Mouse (Mus musculus) midbrain, embryonic 14.5 days (tissue): ENCODE measurements around the gene Ajm1. TPM values are rescaled to one million over a fixed set of nuclear protein-coding genes. Genes with fewer than 3 reads are reported as not detected.
"Not testable (repeated sequence)": the region's sequence is repeated elsewhere in the genome, so short reads cannot be mapped to it uniquely, and the experiment has no call there.

Source experiments
- ATAC-seq: fragments of 200-750 bp; cut with Nextera tagmentation; 2 replicates; pipeline ENCODE4 v1.8.0; 2017; ENCODE audit warnings: moderate number of reproducible peaks, moderate library complexity; ENCODE audit not compliant: low FRiP score, low TSS enrichment
- DNase-seq: peaks from one replicate; pipeline ENCODE4 v3.0.0-alpha.2; 2015
- H3K27ac ChIP-seq: fragments of 300-500 bp; sonication (generic); replicated peaks from 2 replicates; pipeline ENCODE4 v1.5.1; 2014; ENCODE audit warnings: mild to moderate bottlenecking, low read depth, low read length, moderate library complexity
- H3K27me3 ChIP-seq: fragments of 300-500 bp; sonication (generic); 2 replicates; pipeline ENCODE4 v1.6.1; 2014; ENCODE audit warnings: low read length, control low read depth, mixed read lengths; ENCODE audit not compliant: control insufficient read depth, insufficient read depth
- H3K36me3 ChIP-seq: fragments of 300-500 bp; sonication (generic); 2 replicates; pipeline ENCODE4 v1.6.1; 2014; ENCODE audit warnings: low read length, control low read depth; ENCODE audit not compliant: control insufficient read depth, insufficient read depth
- H3K4me1 ChIP-seq: fragments of 300-500 bp; sonication (generic); 2 replicates; pipeline ENCODE4 v1.6.1; 2014; ENCODE audit warnings: mild to moderate bottlenecking, antibody characterized with exemption, low read length, control low read depth; ENCODE audit not compliant: control insufficient read depth, insufficient read depth
- H3K4me2 ChIP-seq: fragments of 300-500 bp; sonication (generic); 2 replicates; pipeline ENCODE4 v1.6.1; 2014; ENCODE audit warnings: mild to moderate bottlenecking, low read length, moderate library complexity
- H3K4me3 ChIP-seq: fragments of 300-500 bp; sonication (generic); replicated peaks from 2 replicates; pipeline ENCODE4 v1.5.1; 2014; ENCODE audit warnings: low read depth, low read length
- H3K9ac ChIP-seq: fragments of 300-500 bp; sonication (generic); replicated peaks from 2 replicates; pipeline ENCODE4 v1.6.1; 2014; ENCODE audit warnings: mild to moderate bottlenecking, low read length, moderate library complexity
- H3K9me3 ChIP-seq: fragments of 300-500 bp; sonication (generic); 2 replicates; pipeline ENCODE4 v1.6.1; 2016; ENCODE audit warnings: low read length, control low read depth, mixed read lengths; ENCODE audit not compliant: control insufficient read depth
- WGBS: fragments of 180-500 bp; shearing (Covaris S2); extraction: QIAGEN DNeasy Blood & Tissue Kit; methylation state at CpG from one replicate; pipeline ENCODE4 v1.1.7; 2014; 5-methylcytosine and 5-hydroxymethylcytosine counted together
- polyA plus RNA-seq: library from polyadenylated mRNA; unstranded; fragments of >200 nt; fragmentation: Nextera tagmentation; extraction: Ambion mirVana; gene quantifications from 2 replicates; pipeline ENCODE4 v1.2.1, GENCODE M21; 2014

The Ajm1 gene
- polyA plus RNA-seq, 1 experiment from 2014 or later, result 9.2 TPM

- peaks cover 82% of the 10 kb centered on the region for H3K36me3 ChIP-seq
- H3K4me2 ChIP-seq, result no peak overlapping the region
- no peaks in the 10 kb centered on the region for H3K9me3 ChIP-seq
- H3K4me3 ChIP-seq, result no peak overlapping the region
- no peaks in the 10 kb centered on the region for H3K27me3 ChIP-seq
- whole genome bisulfite sequencing, result 85% methylated on average over 8 of the region's 8 CpGs
- H3K27ac ChIP-seq, result no peak overlapping the region
- ATAC-seq (no peak), DNase-seq (no peak)
- H3K9ac ChIP-seq, result no peak overlapping the region
- no peaks in the 10 kb centered on the region for H3K4me1 ChIP-seq
These were observed 15.8 kb downstream of the Ajm1 start for GRCm38 (mm10) chr2:25565741-25566140.

- Histone ChIP-seq H3K27me3 (no peaks in the 10 kb centered on the region), H3K4me3 (no peak overlapping the region), H3K4me2 (no peak overlapping the region), H3K36me3 (peaks cover 61% of the 10 kb centered on the region), H3K27ac (no peak overlapping the region), H3K9me3 (no peaks in the 10 kb centered on the region), H3K9ac (no peak overlapping the region), H3K4me1 (peaks cover 12% of the 10 kb centered on the region)
- DNase-seq (no peak), ATAC-seq (no peak)
- WGBS, result 87% methylated on average over 9 of the region's 9 CpGs
These were observed 19.6 kb downstream of the Ajm1 start for GRCm38 (mm10) chr2:25561946-25562345.

- Histone ChIP-seq H3K4me1 (peaks cover 15% of the 10 kb centered on the region), H3K4me3 (no peak overlapping the region), H3K4me2 (no peak overlapping the region), H3K9me3 (no peaks in the 10 kb centered on the region), H3K9ac (no peak overlapping the region), H3K27ac (no peak overlapping the region), H3K36me3 (peaks cover 58% of the 10 kb centered on the region), H3K27me3 (no peaks in the 10 kb centered on the region)
- DNase-seq, result no peak
- ATAC-seq, result no peak
- 94% methylated on average over 8 of the region's 8 CpGs for WGBS
These were observed 21.0 kb downstream of the Ajm1 start for GRCm38 (mm10) chr2:25560551-25560950.

DNA sequence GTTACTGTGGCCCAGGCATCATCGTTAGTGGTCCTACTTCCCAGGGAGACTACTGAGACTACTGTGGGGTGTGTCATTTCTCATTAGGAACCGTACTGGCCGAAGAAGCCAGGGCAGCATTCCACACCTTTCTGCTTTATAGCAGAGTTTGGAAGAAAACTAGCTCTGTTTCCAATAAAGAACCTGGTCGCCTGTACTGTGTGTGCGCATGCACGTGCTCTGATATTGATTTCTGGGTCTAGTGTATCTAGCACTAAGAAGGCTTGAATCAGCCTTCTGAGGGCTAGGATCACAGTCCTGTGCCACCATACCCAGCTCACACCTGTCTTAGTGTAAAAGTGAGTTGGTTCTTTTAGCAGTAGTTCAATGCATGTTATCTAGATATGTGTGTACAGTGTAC lies 22.8 kb downstream of the Ajm1 start:
- DNase-seq, result no peak
- peak overlapping the region; percentile 90; the same call in 1 of the 2 replicates for H3K9ac ChIP-seq
- H3K4me2 ChIP-seq, result peak overlapping the region; percentile 95
- 81% methylated on average over 6 of the region's 6 CpGs for whole genome bisulfite sequencing
- H3K27me3 ChIP-seq, result no peaks in the 10 kb centered on the region
- H3K9me3 ChIP-seq, result no peaks in the 10 kb centered on the region
- H3K27ac ChIP-seq, result no peak overlapping the region
- H3K36me3 ChIP-seq, result peaks cover 40% of the 10 kb centered on the region
- H3K4me3 ChIP-seq, result peak overlapping the region; percentile 99
- peaks cover 15% of the 10 kb centered on the region for H3K4me1 ChIP-seq
- ATAC-seq, result no peak

- no peak; the same call in 1 of the 2 replicates for ATAC-seq
- no peak for DNase-seq
- Histone ChIP-seq H3K4me3 (peak overlapping the region; percentile 99), H3K36me3 (peaks cover 32% of the 10 kb centered on the region), H3K9ac (peak overlapping the region; percentile 90), H3K27me3 (no peaks in the 10 kb centered on the region), H3K9me3 (no peaks in the 10 kb centered on the region), H3K4me1 (peaks cover 15% of the 10 kb centered on the region), H3K27ac (peak overlapping the region; percentile 77), H3K4me2 (peak overlapping the region; percentile 95)
- WGBS, result under 1% methylated on average over 24 of the region's 24 CpGs
These were observed 23.6 kb downstream of the Ajm1 start for GRCm38 (mm10) chr2:25557964-25558360.

GRCm38 (mm10) chr2:25557221-25557963 lies 24.2 kb downstream of the Ajm1 start, which contains the start of gene Edf1:
Edf1 (plus strand) TSS chr2:25557847.
- DNase-seq (peak; percentile 98), ATAC-seq (peak; percentile 98)
- Histone ChIP-seq H3K36me3 (peaks cover 26% of the 10 kb centered on the region), H3K27ac (peak within 1 kb of the TSS; percentile 81), H3K9me3 (no peaks in the 10 kb centered on the region), H3K4me3 (peak within 1 kb of the TSS; percentile 99), H3K4me2 (peak within 1 kb of the TSS; percentile 95), H3K9ac (peak within 1 kb of the TSS; percentile 90), H3K4me1 (peaks cover 15% of the 10 kb centered on the region), H3K27me3 (no peaks in the 10 kb centered on the region)
- under 1% methylated on average over 61 of the region's 61 CpGs for WGBS

DNA sequence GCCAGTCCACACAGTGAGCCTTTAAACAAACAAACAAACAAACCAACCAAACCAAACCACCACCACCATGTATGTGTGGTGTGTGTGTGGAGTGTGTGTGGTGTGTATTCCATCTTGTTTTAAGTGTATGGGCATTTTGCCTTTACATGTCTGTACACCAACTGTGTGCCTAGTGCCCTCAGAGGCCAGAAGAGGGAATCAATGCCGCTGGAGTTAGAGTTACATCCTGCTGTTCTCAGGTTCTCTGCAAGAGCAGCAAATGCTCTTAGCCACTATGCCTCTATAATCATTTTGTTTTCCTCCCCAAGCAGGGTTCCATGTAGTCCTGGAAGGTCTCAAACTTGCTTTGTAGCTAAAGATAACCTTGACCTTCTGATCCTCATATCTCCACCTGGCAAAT lies 25.3 kb downstream of the Ajm1 start:
- Histone ChIP-seq H3K9ac (no peak overlapping the region), H3K27me3 (no peaks in the 10 kb centered on the region), H3K4me2 (no peak overlapping the region), H3K36me3 (peaks cover 15% of the 10 kb centered on the region), H3K4me1 (peaks cover 15% of the 10 kb centered on the region), H3K9me3 (no peaks in the 10 kb centered on the region), H3K4me3 (no peak overlapping the region), H3K27ac (no peak overlapping the region)
- DNase-seq (no peak), ATAC-seq (no peak)
- WGBS, result 53% methylated on average over 1 of the region's 1 CpGs

DNA sequence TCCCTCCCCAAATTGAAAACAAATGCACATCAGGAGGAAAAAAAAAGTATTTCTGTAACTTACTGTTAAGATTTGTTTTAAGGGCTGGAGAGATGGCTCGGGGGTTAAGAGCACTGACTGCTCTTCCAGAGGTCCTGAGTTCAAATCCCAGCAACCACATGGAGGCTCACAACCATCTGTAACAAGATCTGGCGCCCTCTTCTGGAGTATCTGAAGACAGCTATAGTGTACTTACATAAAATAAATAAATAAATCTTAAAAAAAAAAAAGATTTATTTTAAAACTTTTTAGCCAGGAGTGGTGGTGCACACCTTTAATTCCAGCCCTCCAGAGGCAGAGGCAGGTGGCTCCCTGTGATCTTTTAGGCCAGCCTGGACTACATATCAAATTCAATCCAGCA lies 26.1 kb downstream of the Ajm1 start:
- WGBS, result 57% methylated on average over 2 of the region's 2 CpGs
- not testable (repeated sequence) for ATAC-seq

GRCm38 (mm10) chr2:25553171-25553786 lies 28.3 kb downstream of the Ajm1 start:
- not testable (repeated sequence) for H3K4me3 ChIP-seq, H3K4me2 ChIP-seq, H3K9ac ChIP-seq, H3K9me3 ChIP-seq, DNase-seq, H3K27ac ChIP-seq, H3K27me3 ChIP-seq, ATAC-seq, H3K4me1 ChIP-seq, H3K36me3 ChIP-seq
- 85% methylated on average over 4 of the region's 4 CpGs for WGBS

More for the DNA sequence above, 26.1 kb downstream of the Ajm1 start:
- DNase-seq, H3K27me3 ChIP-seq, H3K36me3 ChIP-seq, H3K4me3 ChIP-seq, H3K9me3 ChIP-seq, H3K9ac ChIP-seq, H3K4me2 ChIP-seq, H3K27ac ChIP-seq: not testable (repeated sequence)
- H3K4me1 ChIP-seq, result peaks cover 15% of the 10 kb centered on the region
